Mouse (Mus musculus): ENCODE measurements around the gene Ly86. TPM values are rescaled to one million over a fixed set of nuclear protein-coding genes. Genes with fewer than 3 reads are reported as not detected.
A peak's percentile ranks its signal among the peaks of the same experiment; 100 is the strongest.

Gene Ly86
- total RNA-seq, 2 experiments from 2014 or later = 7.3 to 8.8 TPM

GRCm38 (mm10) chr13:37457007-37457827 lies 112.2 kb downstream of the Ly86 start:
- peak in 1 of 2 experiments; percentile 38 for DNase-seq (ENCODE audit: low spot score in 2 of 2)

- no peak for DNase-seq (ENCODE audit: low spot score in 2 of 2)
Measured at GRCm38 (mm10) chr13:37458557-37458956, 113.5 kb downstream of the Ly86 start.

GRCm38 (mm10) chr13:37459022-37459421 lies 114.0 kb downstream of the Ly86 start:
- no peak for DNase-seq (ENCODE audit: low spot score in 2 of 2)

- no peak for DNase-seq (ENCODE audit: low spot score in 2 of 2)
Measured at GRCm38 (mm10) chr13:37459957-37460930, 115.2 kb downstream of the Ly86 start.

- DNase-seq (ENCODE audit: low spot score in 2 of 2) = no peak
Measured at GRCm38 (mm10) chr13:37462049-37462702, 117.2 kb downstream of the Ly86 start.

DNA sequence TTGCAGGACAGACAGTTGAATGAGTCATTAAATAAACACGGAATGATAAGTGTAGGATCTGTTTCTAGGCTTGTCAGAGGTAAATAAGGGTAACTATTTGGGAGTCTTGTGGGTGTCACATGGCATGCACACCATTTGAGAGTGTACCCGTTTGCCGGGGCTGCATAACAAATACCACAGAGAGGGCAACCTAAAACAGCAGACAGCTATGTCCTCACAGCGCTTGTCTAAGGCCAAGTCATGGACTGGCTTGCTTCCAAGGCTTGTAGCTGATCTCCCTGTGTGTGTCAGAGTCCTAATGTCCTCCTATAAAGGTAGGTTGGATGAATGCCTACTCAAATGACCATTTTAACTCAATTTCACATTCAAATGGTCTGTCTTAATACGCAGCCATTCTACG lies 120.7 kb downstream of the Ly86 start:
- no peak for DNase-seq (ENCODE audit: low spot score in 2 of 2)

DNA sequence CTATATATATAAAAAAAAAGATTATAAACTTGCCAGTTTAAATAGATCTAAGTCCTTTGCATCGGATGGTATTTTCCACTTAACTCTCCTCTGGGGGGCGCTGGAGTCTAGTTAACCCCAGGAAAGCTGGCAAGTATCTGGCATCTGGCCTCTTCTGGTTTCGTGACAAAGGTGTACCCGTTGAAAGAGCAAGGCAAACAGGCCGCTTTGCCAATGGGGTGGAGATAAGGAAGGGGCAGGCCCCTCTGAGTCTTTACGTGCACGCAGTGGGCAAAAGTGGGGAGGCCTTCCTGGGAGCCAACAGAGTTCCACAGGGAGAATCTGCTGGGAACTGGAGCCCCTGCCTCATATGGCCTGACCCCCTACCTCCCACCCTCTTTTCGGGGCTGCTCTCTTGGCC lies 122.8 kb downstream of the Ly86 start:
- peak; percentile 60 to 75 for DNase-seq (ENCODE audit: low spot score in 2 of 2)
